Mouse (Mus musculus) E14TG2a.4 (cell line): ENCODE data around the gene Cdh23.

Experiments
- H3K27me3 ChIP-seq: 2 replicates; pipeline ENCODE4 v1.6.1; 2014; ENCODE audit warnings: low read length, control low read depth; ENCODE audit not compliant: insufficient read depth
- H3K36me3 ChIP-seq: 2 replicates; pipeline ENCODE4 v1.6.1; 2014; ENCODE audit warnings: low read length, control low read depth; ENCODE audit not compliant: insufficient read depth
- H3K4me1 ChIP-seq: replicated peaks from 2 replicates; pipeline ENCODE4 v1.6.1; 2014; ENCODE audit warnings: low read depth, low read length, control low read depth
- H3K4me3 ChIP-seq: replicated peaks from 2 replicates; pipeline ENCODE4 v1.5.1; 2014; ENCODE audit warnings: mild to moderate bottlenecking, low read length
- H3K9me3 ChIP-seq: 2 replicates; pipeline ENCODE4 v1.6.1; 2014; ENCODE audit warnings: low read length, control low read depth
- CTCF ChIP-seq: conservative IDR thresholded peaks from 2 replicates; pipeline ENCODE4 v1.5.1; 2014; ENCODE audit warnings: low read length
- NANOG ChIP-seq: IDR thresholded peaks from 2 replicates; pipeline ENCODE4 v1.6.1; 2014; ENCODE audit warnings: borderline replicate concordance, low read length, mixed read lengths
- POU5F1 ChIP-seq: IDR thresholded peaks from 2 replicates; pipeline ENCODE4 v1.6.1; 2014; ENCODE audit warnings: low read length, borderline replicate concordance

Cdh23 gene

GRCm38 (mm10) chr10:60394936-60395335 is 301.4 kb downstream of the Cdh23 start:
- no peak overlapping the region for H3K4me3 ChIP-seq
- H3K36me3 ChIP-seq = no peaks in the 10 kb centered on the region
- no peak for TF ChIP-seq NANOG
- no peak for TF ChIP-seq CTCF
- TF ChIP-seq POU5F1 = no peak
- no peaks in the 10 kb centered on the region for H3K27me3 ChIP-seq
- peaks cover 10% of the 10 kb centered on the region for H3K9me3 ChIP-seq
- peaks cover 16% of the 10 kb centered on the region for H3K4me1 ChIP-seq

- Histone ChIP-seq H3K27me3 (no peaks in the 10 kb centered on the region), H3K36me3 (no peaks in the 10 kb centered on the region), H3K9me3 (peaks cover 10% of the 10 kb centered on the region), H3K4me3 (no peak overlapping the region), H3K4me1 (peaks cover 22% of the 10 kb centered on the region)
- no peak for TF ChIP-seq POU5F1
- no peak for TF ChIP-seq NANOG
- TF ChIP-seq CTCF = no peak
Observed at GRCm38 (mm10) chr10:60391661-60392060, 304.6 kb downstream of the Cdh23 start.

GRCm38 (mm10) chr10:60390904-60391420 is 305.3 kb downstream of the Cdh23 start:
- no peak overlapping the region for H3K4me3 ChIP-seq
- H3K9me3 ChIP-seq = peaks cover 11% of the 10 kb centered on the region
- H3K4me1 ChIP-seq = peaks cover 22% of the 10 kb centered on the region
- H3K36me3 ChIP-seq = no peaks in the 10 kb centered on the region
- no peaks in the 10 kb centered on the region for H3K27me3 ChIP-seq
- no peak for TF ChIP-seq CTCF
- no peak for TF ChIP-seq NANOG
- no peak for TF ChIP-seq POU5F1

GRCm38 (mm10) chr10:60390177-60390903 is 305.9 kb downstream of the Cdh23 start:
- TF ChIP-seq CTCF (no peak), POU5F1 (peak; percentile 46; the same call in 1 of the 2 replicates)
- H3K9me3 ChIP-seq = peaks cover 17% of the 10 kb centered on the region
- H3K4me3 ChIP-seq = no peak overlapping the region
- no peaks in the 10 kb centered on the region for H3K27me3 ChIP-seq
- H3K4me1 ChIP-seq = peaks cover 22% of the 10 kb centered on the region
- H3K36me3 ChIP-seq = no peaks in the 10 kb centered on the region

GRCm38 (mm10) chr10:60389447-60389865 is 306.8 kb downstream of the Cdh23 start:
- H3K4me3 ChIP-seq = no peak overlapping the region
- H3K27me3 ChIP-seq = no peaks in the 10 kb centered on the region
- TF ChIP-seq POU5F1 = no peak
- no peak for TF ChIP-seq CTCF
- H3K36me3 ChIP-seq = no peaks in the 10 kb centered on the region
- peaks cover 22% of the 10 kb centered on the region for H3K4me1 ChIP-seq
- peaks cover 16% of the 10 kb centered on the region for H3K9me3 ChIP-seq

- Histone ChIP-seq H3K36me3 (no peaks in the 10 kb centered on the region), H3K4me1 (peaks cover 22% of the 10 kb centered on the region), H3K27me3 (no peaks in the 10 kb centered on the region), H3K9me3 (peaks cover 15% of the 10 kb centered on the region), H3K4me3 (no peak overlapping the region)
- TF ChIP-seq POU5F1 (no peak), NANOG (no peak), CTCF (no peak)
Observed at GRCm38 (mm10) chr10:60388332-60388731, 308.0 kb downstream of the Cdh23 start.

GRCm38 (mm10) chr10:60381142-60381925 is 315.0 kb downstream of the Cdh23 start:
- Histone ChIP-seq H3K27me3 (no peaks in the 10 kb centered on the region), H3K9me3 (peaks cover 15% of the 10 kb centered on the region), H3K4me1 (peaks cover 6% of the 10 kb centered on the region; the same call in 1 of the 2 replicates), H3K36me3 (no peaks in the 10 kb centered on the region), H3K4me3 (no peak overlapping the region)
- TF ChIP-seq CTCF (no peak), POU5F1 (no peak), NANOG (no peak)

GRCm38 (mm10) chr10:60380229-60380628 is 316.1 kb downstream of the Cdh23 start:
- TF ChIP-seq POU5F1 = no peak
- TF ChIP-seq NANOG = no peak
- TF ChIP-seq CTCF = no peak
- H3K36me3 ChIP-seq = no peaks in the 10 kb centered on the region
- no peak overlapping the region for H3K4me3 ChIP-seq
- H3K9me3 ChIP-seq = peaks cover 6% of the 10 kb centered on the region
- no peaks in the 10 kb centered on the region for H3K27me3 ChIP-seq
- H3K4me1 ChIP-seq = peaks cover 6% of the 10 kb centered on the region; the same call in 1 of the 2 replicates
